Mouse (Mus musculus) induced T-regulatory cell, adult 2 months (primary cell): ENCODE results near the gene Nfe2l2.
"Not testable (repeated sequence)": the region's sequence is repeated elsewhere in the genome, so short reads cannot be mapped to it uniquely, and the experiment has no call there.

ENCODE experiments used
- DNase-seq: peaks from one replicate; pipeline ENCODE4 v3.0.0-alpha.2; 2012; ENCODE audit warnings: low read depth

Gene Nfe2l2

GRCm38 (mm10) chr2:75713083-75713482, 8.6 kb upstream of the Nfe2l2 start:
- no peak for DNase-seq

GRCm38 (mm10) chr2:75707420-75707819, 3.0 kb upstream of the Nfe2l2 start:
- DNase-seq: no peak

- DNase-seq: no peak
Observed at GRCm38 (mm10) chr2:75706435-75706834, 2.0 kb upstream of the Nfe2l2 start.

GRCm38 (mm10) chr2:75705162-75705752, 816 bp upstream of the Nfe2l2 start:
- no peak for DNase-seq

- DNase-seq: peak; percentile 91
Observed at GRCm38 (mm10) chr2:75703375-75704181, 863 bp downstream of the Nfe2l2 start.

GRCm38 (mm10) chr2:75702588-75702976, 1.9 kb downstream of the Nfe2l2 start:
- peak; percentile 42 for DNase-seq

GRCm38 (mm10) chr2:75701822-75702587, 2.4 kb downstream of the Nfe2l2 start:
- DNase-seq: peak; percentile 32

DNA sequence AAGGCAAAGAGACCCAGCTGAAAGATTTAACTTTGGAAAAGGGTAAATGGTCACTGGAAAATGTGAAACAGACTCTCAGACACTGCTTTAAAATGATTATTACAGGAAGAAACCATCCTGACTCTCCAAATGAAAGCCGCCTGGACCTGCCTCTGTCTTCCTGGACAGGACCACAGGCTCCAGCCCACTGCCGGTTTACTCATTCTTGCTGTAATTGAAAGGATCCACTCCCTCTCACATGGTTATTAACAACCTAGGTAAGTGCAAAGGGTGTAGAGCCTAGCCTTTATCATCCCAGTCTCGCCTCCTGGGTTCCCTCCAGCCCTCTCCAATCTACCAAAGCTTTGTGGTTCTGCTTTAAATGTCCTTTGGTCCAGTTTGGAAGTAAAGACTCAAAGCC, 3.2 kb downstream of the Nfe2l2 start:
- no peak for DNase-seq

- DNase-seq: no peak
Observed at GRCm38 (mm10) chr2:75700543-75700942, 3.9 kb downstream of the Nfe2l2 start.

- DNase-seq: no peak
Observed at GRCm38 (mm10) chr2:75698874-75699273, 5.6 kb downstream of the Nfe2l2 start.

GRCm38 (mm10) chr2:75698007-75698406, 6.4 kb downstream of the Nfe2l2 start:
- DNase-seq: no peak

- DNase-seq: no peak
Observed at GRCm38 (mm10) chr2:75697222-75697621, 7.2 kb downstream of the Nfe2l2 start.

- no peak for DNase-seq
Observed at GRCm38 (mm10) chr2:75696371-75696770, 8.1 kb downstream of the Nfe2l2 start.

DNA sequence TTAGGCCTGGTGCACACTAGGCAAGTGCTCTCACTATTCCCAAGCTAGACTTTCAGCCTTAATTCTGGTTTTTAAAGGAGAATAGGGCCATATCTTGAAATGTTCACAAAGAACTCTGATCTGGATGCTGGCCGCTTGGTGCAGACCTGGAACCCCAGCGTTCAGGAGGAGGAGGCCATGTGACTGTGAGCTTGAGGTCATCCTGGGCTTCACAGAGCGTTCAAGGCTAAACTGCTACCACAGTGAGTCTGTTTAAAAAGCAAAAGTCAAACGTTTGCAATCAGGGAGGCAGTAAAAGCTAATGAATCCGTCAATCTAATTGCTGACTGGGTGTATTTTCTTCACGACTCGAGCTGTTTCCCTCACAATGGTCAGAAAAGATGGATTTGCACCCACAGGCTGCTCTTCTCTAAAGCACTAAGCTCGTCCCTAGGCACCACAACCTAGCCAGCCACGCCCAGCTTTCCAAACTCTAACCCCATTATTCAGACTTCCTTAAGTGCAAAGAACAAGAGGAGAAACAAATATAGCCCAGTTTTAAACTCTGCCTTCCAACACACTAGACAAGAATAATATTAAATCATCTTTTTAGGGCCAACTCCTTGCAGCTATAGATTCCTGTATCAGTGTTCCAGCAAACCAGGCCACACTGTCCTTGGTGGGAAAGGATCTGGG, 8.6 kb downstream of the Nfe2l2 start:
- DNase-seq: no peak

DNA sequence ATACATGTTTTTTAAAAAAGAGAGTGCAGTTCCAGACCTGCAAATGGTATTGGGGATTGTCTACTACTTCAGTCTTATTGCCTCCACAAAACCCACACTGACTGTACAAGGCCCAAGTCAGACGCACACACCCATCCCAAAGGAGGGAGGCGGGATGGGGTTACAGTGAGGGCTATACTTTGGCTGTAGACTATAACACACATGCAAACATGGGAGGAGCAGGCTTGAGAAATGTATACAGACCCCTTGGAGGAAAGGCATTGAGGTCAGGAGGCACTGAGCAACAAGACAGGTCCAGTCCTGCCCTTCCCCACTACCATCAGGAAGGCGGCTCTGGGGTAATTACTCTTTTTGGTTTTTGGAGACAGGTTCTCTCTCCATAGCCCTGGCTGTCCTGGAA, 9.5 kb downstream of the Nfe2l2 start:
- DNase-seq: not testable (repeated sequence)

- no peak for DNase-seq
Observed at GRCm38 (mm10) chr2:75692369-75692768, 12.1 kb downstream of the Nfe2l2 start.

DNA sequence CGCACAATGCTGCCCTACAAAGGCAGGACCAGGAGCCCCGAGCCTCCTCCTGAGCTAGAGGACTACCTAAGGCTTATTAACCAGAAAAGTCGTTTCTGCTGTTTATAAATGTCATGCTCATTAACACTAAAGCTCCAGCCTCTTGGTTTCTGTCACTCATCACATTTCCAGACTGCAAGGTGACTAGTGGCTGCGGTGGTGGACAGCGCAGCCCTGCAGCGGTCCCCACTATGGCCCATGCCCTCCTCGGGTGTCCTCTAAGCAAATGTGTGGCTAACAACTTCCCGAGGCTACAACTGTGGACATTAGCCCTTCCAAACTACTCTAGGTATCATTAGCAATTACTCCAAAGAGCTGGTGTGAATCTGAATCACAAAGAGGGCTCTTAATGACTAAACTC, 13.1 kb downstream of the Nfe2l2 start:
- DNase-seq: no peak

DNA sequence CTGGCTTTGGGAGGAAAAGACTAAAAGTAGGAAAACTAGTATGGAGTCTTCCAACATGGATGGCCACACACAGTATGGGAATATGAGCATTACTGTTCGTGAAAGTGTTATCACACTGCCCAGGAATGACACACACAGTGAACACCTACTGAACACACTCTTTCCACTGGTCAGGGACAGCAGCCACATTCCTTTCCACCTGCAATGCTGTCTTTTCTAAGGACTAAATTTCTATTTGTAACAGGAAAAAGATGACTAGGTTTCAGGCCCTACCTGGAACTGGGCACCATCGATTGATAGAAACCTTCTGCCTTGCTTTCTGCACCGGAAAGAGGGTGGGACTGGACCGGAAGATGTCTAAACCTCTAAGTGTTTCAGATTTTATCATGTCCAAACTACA, 13.8 kb downstream of the Nfe2l2 start:
- DNase-seq: no peak

- DNase-seq: no peak
Observed at GRCm38 (mm10) chr2:75689482-75690158, 14.8 kb downstream of the Nfe2l2 start.

GRCm38 (mm10) chr2:75688901-75689300, 15.5 kb downstream of the Nfe2l2 start:
- DNase-seq: no peak

DNA sequence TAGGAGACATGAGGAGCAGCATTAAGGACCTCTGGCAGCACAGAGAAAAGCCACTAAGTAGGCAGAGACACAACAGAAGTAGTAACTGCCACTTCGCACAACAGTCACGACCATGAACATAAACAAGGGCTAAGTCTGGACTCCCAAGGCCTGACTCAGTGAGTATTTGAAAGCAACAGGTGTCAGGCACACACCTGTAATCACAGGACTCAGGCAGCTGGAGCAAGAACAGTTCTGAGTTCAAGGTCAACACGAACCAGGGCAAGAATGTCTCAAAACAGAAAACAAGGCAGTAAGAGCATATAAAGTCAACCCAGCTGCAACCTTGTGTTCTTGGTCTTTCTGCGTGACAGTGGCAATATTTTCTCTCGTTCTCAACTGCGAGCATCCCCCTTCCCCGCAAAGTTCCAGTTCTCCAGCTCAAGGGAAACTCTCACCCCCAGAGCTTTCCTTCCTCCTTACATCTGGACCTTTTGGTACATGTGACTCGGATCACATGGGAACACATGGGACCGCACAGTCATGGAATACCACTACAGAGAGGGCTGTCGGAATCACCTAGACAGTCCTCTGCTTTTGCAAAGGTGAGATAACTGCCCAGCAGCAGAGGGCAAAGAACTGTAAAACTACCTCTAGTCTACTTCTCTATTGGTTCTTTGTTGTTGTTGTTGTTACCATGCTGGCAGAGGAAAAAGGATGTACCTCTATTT, 17.2 kb downstream of the Nfe2l2 start:
- no peak for DNase-seq
